Mouse (Mus musculus) mesoderm, embryonic 11.5 days (tissue): ENCODE measurements around the gene Rnf215.

Experiments used
- DNase-seq: peaks from one replicate; pipeline ENCODE4 v3.0.0-alpha.2; 2012; ENCODE audit warnings: low read depth, low spot score

Gene Rnf215

GRCm38 (mm10) chr11:4190677-4191076 lies 55.7 kb downstream of the Rnf215 start:
- DNase-seq: no peak
